Mouse (Mus musculus): ENCODE data around the gene Mrpl42.

The Mrpl42 gene

GRCm38 (mm10) chr10:95457367-95458049 lies 44.2 kb downstream of the Mrpl42 start:
- 55% methylated on average over 8 of the region's 8 CpGs for WGBS

DNA sequence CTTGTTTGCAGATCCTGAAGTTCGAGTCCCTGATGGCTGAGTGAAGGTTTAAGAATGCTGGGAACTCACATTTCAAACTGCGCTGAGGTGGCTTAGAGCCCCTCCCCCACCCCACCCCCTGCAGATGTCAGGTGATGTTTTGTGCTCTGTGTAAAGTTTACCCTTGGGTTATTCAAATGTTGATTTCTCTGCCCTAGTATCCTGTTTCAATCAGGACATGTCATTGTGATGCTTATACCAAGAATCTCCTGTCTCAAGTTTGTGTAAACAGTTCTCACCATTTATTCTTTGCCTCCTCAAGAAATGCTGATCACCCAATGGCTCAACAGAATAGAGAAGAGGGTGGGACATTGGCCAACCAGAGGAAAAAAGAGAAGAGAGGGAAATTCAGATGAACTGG lies 45.6 kb downstream of the Mrpl42 start:
- 82% methylated on average over 2 of the region's 2 CpGs for WGBS

DNA sequence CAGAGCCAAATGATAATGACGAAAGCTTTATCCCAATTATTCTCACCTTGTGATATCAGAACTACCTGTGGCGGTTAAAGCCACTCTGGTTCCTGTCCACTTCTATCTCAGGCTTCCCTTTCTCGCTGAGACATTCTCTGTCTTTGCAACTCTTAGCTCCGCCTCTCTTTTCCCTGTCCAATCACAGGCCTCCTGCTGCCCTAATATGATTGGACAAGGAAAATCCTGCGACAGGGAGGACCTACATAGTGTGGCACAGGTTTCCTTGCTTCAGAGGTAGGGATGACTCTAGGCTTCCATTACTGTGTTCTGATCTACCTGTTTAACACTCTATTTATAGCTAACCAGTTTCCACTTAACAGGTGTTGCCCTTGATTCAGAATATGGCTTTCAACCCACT lies 48.5 kb downstream of the Mrpl42 start:
- WGBS = 93% methylated on average over 5 of the region's 5 CpGs

- WGBS = 63% methylated on average over 6 of the region's 6 CpGs
Observed at GRCm38 (mm10) chr10:95449033-95449432, 52.7 kb downstream of the Mrpl42 start.

DNA sequence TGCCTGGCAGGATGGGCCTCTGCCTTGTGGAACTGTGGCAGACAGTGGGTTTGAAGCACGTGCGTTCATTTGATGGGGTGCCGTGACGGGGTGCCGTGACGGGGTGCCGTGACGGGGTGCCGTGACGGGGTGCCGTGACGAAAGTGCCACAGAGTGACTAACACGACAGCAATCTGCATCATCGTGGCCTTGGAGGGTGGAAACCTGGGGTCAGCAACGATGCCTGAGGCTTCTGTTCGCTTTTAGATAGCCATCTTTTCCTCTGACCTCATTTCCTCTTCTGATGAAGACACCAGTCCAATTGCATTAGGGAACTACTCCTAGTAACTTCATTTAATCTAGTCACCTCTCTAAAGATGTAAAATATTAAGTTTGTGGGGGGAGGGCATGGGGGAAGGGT lies 53.8 kb downstream of the Mrpl42 start:
- WGBS = 93% methylated on average over 16 of the region's 16 CpGs

GRCm38 (mm10) chr10:95445104-95446056 lies 56.4 kb downstream of the Mrpl42 start:
- 74% methylated on average over 18 of the region's 18 CpGs for WGBS

GRCm38 (mm10) chr10:95442334-95442733 lies 59.4 kb downstream of the Mrpl42 start:
- WGBS = 78% methylated on average over 4 of the region's 4 CpGs

DNA sequence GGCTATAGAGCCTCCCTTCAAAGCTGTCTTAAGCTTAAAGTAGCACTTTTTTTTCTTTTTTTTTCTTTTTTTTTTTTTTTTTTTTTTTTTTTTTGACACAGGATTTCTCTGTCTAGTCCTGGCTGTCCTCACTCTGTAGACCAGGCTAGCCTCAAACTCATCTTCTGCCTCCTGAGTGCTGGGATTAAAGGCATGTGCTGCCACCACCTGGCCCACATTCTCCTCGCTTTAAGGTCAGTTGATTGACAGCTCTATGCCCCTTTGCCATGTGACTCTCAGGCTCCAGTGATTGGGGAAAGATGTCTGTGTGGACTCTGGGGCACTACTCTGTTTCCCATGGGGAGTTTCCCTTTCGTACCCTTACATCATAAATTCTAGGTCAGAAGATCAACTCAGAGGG lies 61.2 kb downstream of the Mrpl42 start:
- WGBS = 73% methylated on average over 2 of the region's 2 CpGs

DNA sequence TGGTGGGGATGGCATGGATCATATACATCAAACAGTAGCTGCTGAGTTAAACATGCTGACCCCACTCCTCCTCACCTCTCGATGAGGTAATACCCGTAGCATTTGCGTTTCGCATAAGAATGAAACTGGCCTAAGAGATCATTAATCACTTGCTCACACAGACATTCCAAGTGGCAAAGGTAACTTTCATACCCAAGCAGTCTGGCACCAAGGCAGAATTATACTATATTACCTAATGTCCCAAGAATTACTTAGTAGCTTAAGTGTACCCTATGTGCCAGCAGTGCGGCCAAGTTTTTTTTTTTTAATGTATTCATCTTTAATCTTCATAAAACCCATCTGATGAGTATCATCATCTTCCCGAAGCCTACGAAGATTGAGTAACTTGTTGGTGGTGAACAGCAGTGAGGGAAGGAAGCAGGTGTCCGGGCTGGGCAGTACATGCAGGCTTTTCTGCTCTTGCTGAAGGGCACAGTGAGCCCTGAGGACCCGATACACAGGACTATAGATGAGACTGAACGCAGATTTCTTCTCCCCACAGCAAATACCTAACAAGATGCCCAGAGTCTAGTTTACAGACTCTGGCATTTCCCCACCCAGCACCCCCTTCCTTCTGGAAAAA lies 61.9 kb downstream of the Mrpl42 start:
- 91% methylated on average over 10 of the region's 10 CpGs for WGBS

- 77% methylated on average over 11 of the region's 11 CpGs for WGBS
Observed at GRCm38 (mm10) chr10:95438941-95439340, 62.8 kb downstream of the Mrpl42 start.

Data from cerebral cortex, adult 2 months (tissue).